Mouse (Mus musculus) heart, embryonic 12.5 days (tissue): ENCODE measurements around the gene Fat2. TPM values are rescaled to one million over a fixed set of nuclear protein-coding genes. Genes with fewer than 3 reads are reported as not detected.

ENCODE experiments used
- ATAC-seq: fragments of 200-750 bp; cut with Nextera tagmentation; 2 replicates; pipeline ENCODE4 v1.8.0; 2017; ENCODE audit warnings: moderate TSS enrichment, moderate library complexity; ENCODE audit not compliant: insufficient number of reproducible peaks, low FRiP score
- H3K27ac ChIP-seq: fragments of 300-500 bp; sonication (generic); 2 replicates; pipeline ENCODE4 v1.5.1; 2016; ENCODE audit warnings: mild to moderate bottlenecking, moderate library complexity; ENCODE audit not compliant: poor library complexity, severe bottlenecking
- H3K27me3 ChIP-seq: fragments of 300-500 bp; sonication (generic); replicated peaks from 2 replicates; pipeline ENCODE4 v1.6.1; 2016; ENCODE audit warnings: mild to moderate bottlenecking, moderate library complexity
- H3K36me3 ChIP-seq: fragments of 300-500 bp; sonication (generic); 2 replicates; pipeline ENCODE4 v1.6.1; 2016; ENCODE audit warnings: mild to moderate bottlenecking, moderate library complexity
- H3K4me1 ChIP-seq: fragments of 300-500 bp; sonication (generic); replicated peaks from 2 replicates; pipeline ENCODE4 v1.6.1; 2016; ENCODE audit warnings: mild to moderate bottlenecking
- H3K4me2 ChIP-seq: fragments of 300-500 bp; sonication (generic); 2 replicates; pipeline ENCODE4 v1.6.1; 2016; ENCODE audit warnings: mild to moderate bottlenecking, moderate library complexity
- H3K4me3 ChIP-seq: fragments of 300-500 bp; sonication (generic); 2 replicates; pipeline ENCODE4 v1.5.1; 2016; ENCODE audit warnings: mild to moderate bottlenecking
- H3K9ac ChIP-seq: fragments of 300-500 bp; sonication (generic); 2 replicates; pipeline ENCODE4 v1.6.1; 2016; ENCODE audit warnings: mild to moderate bottlenecking, moderate library complexity
- H3K9me3 ChIP-seq: fragments of 300-500 bp; sonication (generic); replicated peaks from 2 replicates; pipeline ENCODE4 v1.6.1; 2016; ENCODE audit warnings: mild to moderate bottlenecking, moderate library complexity
- WGBS: fragments of 180-500 bp; shearing (Covaris S2); methylation state at CpG from one replicate; pipeline ENCODE4 v1.1.7; 2016; 5-methylcytosine and 5-hydroxymethylcytosine counted together
- polyA plus RNA-seq: library from polyadenylated mRNA; unstranded; fragments of >200 nt; fragmentation: Nextera tagmentation; extraction: Ambion mirVana; gene quantifications from 2 replicates; pipeline ENCODE4 v1.2.1, GENCODE M21; 2016

Gene Fat2
- polyA plus RNA-seq, 1 experiment from 2014 or later = not detected

GRCm38 (mm10) chr11:55329868-55330772 lies 6.2 kb downstream of the Fat2 start:
- 63% methylated on average over 16 of the region's 16 CpGs for WGBS
- H3K27ac ChIP-seq = no peak overlapping the region
- no peaks in the 10 kb centered on the region for H3K9me3 ChIP-seq
- no peak overlapping the region for H3K9ac ChIP-seq
- no peak overlapping the region for H3K4me2 ChIP-seq
- H3K4me3 ChIP-seq = no peak overlapping the region
- H3K4me1 ChIP-seq = peaks cover 9% of the 10 kb centered on the region
- 0 out of 2 replicates have a peak, but pooled peaks cover under 1% of the 10 kb centered on the region for H3K27me3 ChIP-seq
- no peak for ATAC-seq
- no peaks in the 10 kb centered on the region for H3K36me3 ChIP-seq

DNA sequence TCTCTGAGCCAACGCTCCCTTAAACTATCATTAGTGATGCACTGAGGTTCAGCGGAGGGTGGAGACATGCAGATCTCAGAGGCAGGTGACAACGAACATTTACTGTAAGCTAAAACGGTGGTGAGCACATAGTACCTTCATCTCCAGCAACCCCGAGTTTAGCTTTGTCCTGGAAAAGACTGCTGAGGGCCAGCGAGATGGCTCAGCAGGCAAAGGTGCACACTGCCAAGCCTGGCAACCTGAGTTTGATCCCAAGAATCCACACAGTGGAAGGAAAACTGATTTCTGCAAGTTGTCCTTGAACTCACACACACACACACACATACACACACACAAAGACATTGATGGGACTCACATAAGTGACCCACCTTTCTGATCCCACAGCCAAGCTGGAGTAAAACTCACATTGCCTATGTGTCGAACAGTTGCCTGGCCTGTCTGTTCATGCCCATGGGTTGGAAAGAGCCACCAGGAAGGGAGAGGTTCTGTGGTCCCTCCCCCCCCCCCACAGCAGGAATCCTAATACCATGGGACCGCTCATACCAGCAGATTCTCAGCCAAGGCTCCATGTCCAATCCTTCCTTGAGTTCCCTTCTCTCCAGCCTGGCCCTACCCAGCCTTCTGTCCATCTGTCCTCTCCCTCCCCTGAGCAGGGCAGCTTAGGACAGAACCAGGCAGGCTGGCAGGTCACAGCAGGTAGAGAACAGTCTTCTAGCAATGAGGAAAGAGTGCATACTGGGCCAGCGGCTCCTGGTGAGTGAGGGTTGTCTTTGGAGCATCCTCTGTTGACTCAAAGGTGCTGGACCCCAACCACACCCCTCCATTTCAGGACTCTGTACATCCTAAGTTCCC lies 8.6 kb downstream of the Fat2 start:
- WGBS = 78% methylated on average over 9 of the region's 9 CpGs
- no peak for ATAC-seq

GRCm38 (mm10) chr11:55327111-55327510 lies 9.3 kb downstream of the Fat2 start:
- Histone ChIP-seq H3K4me2 (no peak overlapping the region), H3K27ac (no peak overlapping the region), H3K4me1 (peaks cover 9% of the 10 kb centered on the region), H3K36me3 (no peaks in the 10 kb centered on the region), H3K4me3 (no peak overlapping the region), H3K27me3 (no peaks in the 10 kb centered on the region; the same call in 1 of the 2 replicates), H3K9ac (no peak overlapping the region), H3K9me3 (no peaks in the 10 kb centered on the region)
- no peak for ATAC-seq
- 86% methylated on average over 5 of the region's 5 CpGs for WGBS

More for the DNA sequence above, 8.6 kb downstream of the Fat2 start:
- Histone ChIP-seq H3K4me3 (no peak overlapping the region), H3K4me2 (no peak overlapping the region), H3K9me3 (no peaks in the 10 kb centered on the region), H3K9ac (no peak overlapping the region), H3K27ac (no peak overlapping the region), H3K36me3 (no peaks in the 10 kb centered on the region), H3K27me3 (no peaks in the 10 kb centered on the region), H3K4me1 (peaks cover 9% of the 10 kb centered on the region)

DNA sequence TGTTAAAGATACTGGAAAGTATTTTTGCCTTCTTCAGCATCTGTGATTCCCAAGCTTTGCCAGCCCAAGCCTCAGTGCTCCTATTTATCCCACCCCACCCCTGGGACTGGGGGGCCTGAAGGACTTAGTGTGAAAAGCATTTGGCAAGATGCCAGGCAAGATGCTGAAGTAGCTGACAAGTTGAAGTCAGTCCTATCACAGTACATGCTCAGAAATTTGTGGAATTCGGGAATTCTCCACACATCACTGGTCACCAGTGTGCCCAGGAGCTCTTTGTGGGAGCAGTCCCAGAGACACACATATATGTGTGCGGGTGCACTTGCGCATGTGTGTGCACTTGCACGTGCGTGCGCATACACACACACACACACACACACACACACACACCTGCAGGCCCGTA lies 10.2 kb downstream of the Fat2 start:
- Histone ChIP-seq H3K4me2 (no peak overlapping the region), H3K27ac (no peak overlapping the region), H3K4me1 (peaks cover 9% of the 10 kb centered on the region), H3K36me3 (no peaks in the 10 kb centered on the region), H3K9me3 (no peaks in the 10 kb centered on the region), H3K9ac (no peak overlapping the region), H3K27me3 (no peaks in the 10 kb centered on the region; the same call in 1 of the 2 replicates), H3K4me3 (no peak overlapping the region)
- ATAC-seq = no peak
- WGBS = 81% methylated on average over 7 of the region's 7 CpGs

- Histone ChIP-seq H3K36me3 (no peaks in the 10 kb centered on the region), H3K9me3 (no peaks in the 10 kb centered on the region), H3K27me3 (no peaks in the 10 kb centered on the region; the same call in 1 of the 2 replicates), H3K4me2 (no peak overlapping the region), H3K4me3 (no peak overlapping the region), H3K27ac (no peak overlapping the region), H3K4me1 (peaks cover 9% of the 10 kb centered on the region), H3K9ac (no peak overlapping the region)
- no peak for ATAC-seq
- 56% methylated on average over 8 of the region's 8 CpGs for WGBS
Observed at GRCm38 (mm10) chr11:55323854-55324253, 12.5 kb downstream of the Fat2 start.

DNA sequence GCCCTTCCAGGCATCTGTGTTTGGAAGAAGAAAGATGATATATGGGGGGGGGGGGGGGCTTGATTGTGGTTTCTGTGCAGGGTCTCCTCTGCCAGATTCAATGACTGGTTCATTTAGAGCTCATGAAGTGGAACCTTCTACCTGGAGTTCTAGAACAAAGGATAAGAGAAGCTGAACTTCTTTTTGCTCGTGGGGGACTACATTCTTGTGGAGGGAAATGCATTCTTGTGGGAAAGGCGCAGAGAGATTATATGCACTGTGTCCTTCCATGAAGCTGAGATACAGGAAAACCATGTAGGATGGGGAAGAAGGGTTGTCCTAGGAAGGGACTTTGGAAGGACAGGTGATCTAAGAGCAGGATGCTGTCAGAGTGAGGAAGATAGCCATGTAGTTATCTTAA lies 15.4 kb downstream of the Fat2 start:
- H3K9me3 ChIP-seq = no peaks in the 10 kb centered on the region
- H3K4me2 ChIP-seq = no peak overlapping the region
- no peaks in the 10 kb centered on the region for H3K36me3 ChIP-seq
- H3K4me1 ChIP-seq = peaks cover under 1% of the 10 kb centered on the region
- ATAC-seq = no peak
- H3K4me3 ChIP-seq = no peak overlapping the region
- H3K9ac ChIP-seq = no peak overlapping the region
- 72% methylated on average over 2 of the region's 2 CpGs for WGBS
- H3K27me3 ChIP-seq = peaks cover 2% of the 10 kb centered on the region
- H3K27ac ChIP-seq = no peak overlapping the region

GRCm38 (mm10) chr11:55315966-55316365 lies 20.4 kb downstream of the Fat2 start:
- no peak overlapping the region for H3K9ac ChIP-seq
- no peak overlapping the region for H3K4me3 ChIP-seq
- no peak overlapping the region for H3K4me2 ChIP-seq
- H3K36me3 ChIP-seq = no peaks in the 10 kb centered on the region
- ATAC-seq = no peak
- H3K4me1 ChIP-seq = peaks cover 10% of the 10 kb centered on the region
- H3K9me3 ChIP-seq = no peaks in the 10 kb centered on the region
- H3K27me3 ChIP-seq = peaks cover 20% of the 10 kb centered on the region
- no peak overlapping the region for H3K27ac ChIP-seq
- WGBS = 74% methylated on average over 6 of the region's 6 CpGs

GRCm38 (mm10) chr11:55314704-55315047 lies 21.7 kb downstream of the Fat2 start:
- H3K27me3 ChIP-seq = peaks cover 20% of the 10 kb centered on the region
- H3K36me3 ChIP-seq = no peaks in the 10 kb centered on the region
- WGBS = 42% methylated on average over 2 of the region's 2 CpGs
- H3K27ac ChIP-seq = no peak overlapping the region
- no peak for ATAC-seq
- no peaks in the 10 kb centered on the region for H3K9me3 ChIP-seq
- H3K4me2 ChIP-seq = 0 out of 2 replicates have a peak overlapping the region, but pooled peaks have one; percentile 35
- H3K4me3 ChIP-seq = no peak overlapping the region
- H3K4me1 ChIP-seq = peaks cover 10% of the 10 kb centered on the region
- H3K9ac ChIP-seq = no peak overlapping the region

GRCm38 (mm10) chr11:55313768-55314703 lies 22.3 kb downstream of the Fat2 start:
- Histone ChIP-seq H3K9ac (no peak overlapping the region), H3K4me3 (0 out of 2 replicates have a peak overlapping the region, but pooled peaks have one; percentile 3), H3K36me3 (no peaks in the 10 kb centered on the region), H3K4me1 (peaks cover 10% of the 10 kb centered on the region), H3K27ac (no peak overlapping the region), H3K27me3 (peaks cover 20% of the 10 kb centered on the region), H3K9me3 (no peaks in the 10 kb centered on the region), H3K4me2 (peak overlapping the region; percentile 35; the same call in 1 of the 2 replicates)
- no peak for ATAC-seq
- WGBS = 16% methylated on average over 29 of the region's 29 CpGs

- H3K4me2 ChIP-seq = no peak overlapping the region
- H3K27ac ChIP-seq = no peak overlapping the region
- peaks cover 7% of the 10 kb centered on the region; the same call in 1 of the 2 replicates for H3K4me1 ChIP-seq
- H3K27me3 ChIP-seq = 0 out of 2 replicates have a peak, but pooled peaks cover 5% of the 10 kb centered on the region
- WGBS = 41% methylated on average over 4 of the region's 4 CpGs
- no peaks in the 10 kb centered on the region for H3K9me3 ChIP-seq
- H3K36me3 ChIP-seq = no peaks in the 10 kb centered on the region
- no peak for ATAC-seq
- no peak overlapping the region for H3K4me3 ChIP-seq
- H3K9ac ChIP-seq = no peak overlapping the region
Observed at GRCm38 (mm10) chr11:55302350-55302749, 34.0 kb downstream of the Fat2 start.
